Mouse (Mus musculus) inflammation-experienced regulatory T-cells, adult 6 months (primary cell): ENCODE data around the gene Tenm2. TPM values are rescaled to one million over a fixed set of nuclear protein-coding genes. Genes with fewer than 3 reads are reported as not detected.

ENCODE experiments used
- ATAC-seq: one replicate; pipeline ENCODE4 v1.8.0; 2017
- polyA plus RNA-seq, 3 experiments: library from polyadenylated mRNA; unstranded; fragments of 100-300 nt; shearing (Covaris generic); gene quantifications; one replicate each; pipeline ENCODE4 v1.2.1; 2017

The Tenm2 gene
- polyA plus RNA-seq, 3 experiments from 2014 or later, result not detected

DNA sequence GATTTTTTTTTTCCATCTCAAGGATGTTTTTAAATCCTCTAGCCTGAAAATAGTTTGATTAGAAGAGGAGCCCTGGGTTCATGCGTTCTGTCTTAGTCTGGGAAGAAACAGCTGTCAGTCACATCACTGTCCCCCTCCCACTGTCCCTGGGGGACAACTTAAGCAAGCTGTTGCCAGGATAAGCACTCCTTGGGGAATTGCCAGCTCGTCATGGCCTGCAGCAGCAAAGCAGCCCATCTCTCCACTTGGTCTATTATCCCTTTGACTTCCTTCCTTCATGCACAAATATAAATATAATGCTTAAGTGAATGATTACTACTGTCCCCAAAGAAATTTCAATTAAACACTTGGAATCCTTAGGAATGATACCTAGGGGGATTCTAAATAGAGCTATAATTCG is 344.7 kb downstream of the Tenm2 start:
- no peak for ATAC-seq

DNA sequence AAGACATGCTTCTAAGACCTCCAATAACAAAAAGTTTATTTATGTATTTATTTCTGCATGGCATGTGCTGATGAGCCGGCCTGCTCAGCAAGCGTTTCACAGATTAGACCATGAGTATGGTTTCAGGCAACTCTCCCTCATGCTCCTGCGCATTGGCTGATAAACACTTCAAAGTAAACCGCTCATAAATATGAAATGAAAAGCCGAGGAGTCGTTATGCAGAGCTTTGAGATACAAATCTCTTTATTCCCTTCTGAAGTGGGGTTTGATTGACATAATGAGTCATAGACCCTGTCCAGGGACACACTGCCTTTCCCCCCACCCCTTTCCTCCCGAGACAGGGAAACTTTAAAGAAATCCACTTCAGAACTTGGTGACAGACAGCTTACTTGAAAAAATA is 348.3 kb downstream of the Tenm2 start:
- ATAC-seq, result no peak

DNA sequence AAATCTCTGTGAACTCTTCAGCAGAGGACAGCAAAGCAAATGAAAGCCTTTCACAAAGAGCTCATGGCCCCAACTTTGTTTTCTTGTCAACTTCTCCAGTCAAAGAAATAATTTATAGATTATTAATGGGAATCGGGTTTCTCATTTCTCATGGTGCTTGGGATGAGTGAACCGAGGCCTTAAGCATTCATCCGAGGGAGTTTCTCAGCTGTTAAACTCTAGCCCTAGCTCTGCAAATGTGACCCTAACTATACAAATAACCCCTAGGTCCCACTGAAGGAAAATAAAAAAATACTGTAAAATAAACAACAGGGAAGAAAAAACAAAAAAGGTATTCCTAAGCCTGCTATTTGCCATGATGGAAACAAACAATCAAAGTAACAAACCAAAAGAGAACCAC is 349.6 kb downstream of the Tenm2 start:
- no peak for ATAC-seq

DNA sequence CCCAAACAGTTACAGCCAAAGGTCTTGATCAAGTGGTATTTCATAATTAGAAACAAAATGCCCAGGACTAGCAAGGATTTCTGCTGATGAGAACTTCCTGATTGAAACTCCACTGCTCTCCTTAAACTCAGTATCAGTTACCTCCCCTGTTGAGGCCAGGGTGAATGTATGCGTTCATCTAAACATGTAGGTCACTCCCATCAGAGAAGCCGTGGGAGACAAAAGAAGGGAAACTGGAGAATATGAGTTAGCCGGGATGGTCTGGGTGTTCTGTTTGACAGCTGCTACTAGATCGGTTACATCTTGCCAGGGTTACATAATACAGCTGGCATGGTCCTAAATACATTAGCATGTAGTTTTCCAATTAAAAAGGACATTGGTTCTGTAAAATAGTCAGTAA is 362.8 kb downstream of the Tenm2 start:
- ATAC-seq, result no peak

DNA sequence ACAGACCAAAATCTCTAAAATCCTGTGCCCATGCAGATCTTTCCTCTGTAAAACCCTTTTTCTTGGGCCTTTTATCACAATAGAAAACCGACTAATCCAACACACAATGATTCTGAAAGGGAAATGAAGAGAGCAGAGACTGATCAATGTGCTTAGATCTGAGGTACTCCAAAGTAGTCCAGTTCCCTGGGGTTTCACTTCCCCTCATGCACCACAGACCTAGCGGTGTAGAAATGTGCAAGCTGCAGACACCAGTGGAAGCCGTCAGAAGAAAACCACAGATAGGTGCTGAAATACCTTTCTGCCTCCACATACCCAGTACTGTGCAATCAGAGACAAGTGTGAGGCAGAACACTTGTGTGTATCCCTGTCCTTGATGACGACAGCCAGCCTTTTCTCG is 365.2 kb downstream of the Tenm2 start:
- no peak for ATAC-seq

DNA sequence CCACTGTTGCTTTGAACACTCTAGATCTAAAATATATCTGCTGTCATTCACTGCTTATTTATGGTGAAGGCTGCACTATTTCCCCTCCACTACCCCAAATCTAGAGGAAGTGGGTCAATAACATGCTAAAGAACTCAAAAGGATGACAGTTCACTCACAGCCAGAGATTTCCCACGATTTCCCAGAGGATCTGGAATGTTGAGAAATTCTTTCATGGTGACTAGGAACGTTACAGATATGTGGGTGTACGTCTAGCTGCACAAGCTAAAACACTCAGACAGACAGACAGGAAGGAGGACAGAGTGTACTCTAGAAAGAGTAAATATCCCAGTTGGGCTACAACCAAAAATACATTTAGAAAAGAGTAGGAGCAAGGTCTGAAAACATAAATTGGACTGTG is 384.1 kb downstream of the Tenm2 start:
- ATAC-seq, result no peak

DNA sequence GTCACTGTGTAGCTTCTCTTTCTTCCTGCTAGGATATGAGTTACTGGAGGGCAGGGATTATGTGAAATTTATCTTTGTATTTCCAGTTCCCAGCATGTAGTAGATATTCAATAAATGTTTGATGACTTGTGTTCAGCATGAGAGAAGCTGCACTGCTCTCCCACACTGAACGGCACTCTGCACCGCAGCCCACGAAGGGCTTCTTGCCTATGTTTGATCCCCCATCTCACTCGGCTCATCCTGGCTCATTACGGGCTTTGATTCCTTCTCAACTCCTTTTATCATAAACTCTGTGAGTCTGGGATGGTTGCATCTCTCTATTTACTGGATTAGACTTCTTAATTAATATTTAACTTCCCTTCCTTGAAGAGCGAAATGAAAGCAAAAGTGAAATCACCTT is 388.3 kb downstream of the Tenm2 start:
- no peak for ATAC-seq

DNA sequence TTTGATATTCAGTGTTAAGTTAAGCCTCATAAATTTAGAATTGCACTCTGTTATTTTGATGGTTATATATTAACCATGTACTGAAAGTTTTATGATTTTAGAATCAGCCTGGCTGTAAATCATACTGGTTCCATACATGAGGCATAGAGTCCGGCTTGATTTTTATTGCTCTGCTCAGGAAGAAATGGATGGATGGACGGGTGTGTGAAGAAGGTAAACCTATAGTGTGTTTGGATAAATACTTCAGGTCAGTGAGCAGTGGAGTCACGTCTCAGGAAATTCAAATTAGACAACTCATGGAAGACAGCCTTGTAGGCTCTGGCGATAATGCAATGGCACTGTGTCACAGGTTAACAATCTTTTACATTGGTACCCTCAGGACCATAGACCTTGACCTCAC is 402.9 kb downstream of the Tenm2 start:
- ATAC-seq, result no peak

DNA sequence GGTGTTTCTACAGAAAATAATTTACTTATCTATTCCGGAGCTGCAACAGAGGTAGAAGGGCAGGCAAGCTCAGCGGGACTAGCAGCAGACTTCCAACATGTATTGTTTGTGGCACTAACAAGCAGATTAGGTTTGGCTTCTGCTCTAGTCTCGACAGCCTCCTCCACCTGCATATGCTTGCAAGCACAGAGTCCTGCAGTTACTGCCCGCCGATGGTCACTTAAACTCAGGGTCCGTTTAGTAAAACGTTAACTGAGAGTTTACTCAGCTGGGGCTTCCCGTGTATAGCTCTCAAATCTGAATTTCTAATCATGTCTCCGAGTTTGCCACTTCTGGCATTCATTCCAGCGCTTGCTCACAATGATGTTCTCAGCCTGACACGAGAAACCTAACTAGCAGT is 404.3 kb downstream of the Tenm2 start:
- ATAC-seq, result no peak

DNA sequence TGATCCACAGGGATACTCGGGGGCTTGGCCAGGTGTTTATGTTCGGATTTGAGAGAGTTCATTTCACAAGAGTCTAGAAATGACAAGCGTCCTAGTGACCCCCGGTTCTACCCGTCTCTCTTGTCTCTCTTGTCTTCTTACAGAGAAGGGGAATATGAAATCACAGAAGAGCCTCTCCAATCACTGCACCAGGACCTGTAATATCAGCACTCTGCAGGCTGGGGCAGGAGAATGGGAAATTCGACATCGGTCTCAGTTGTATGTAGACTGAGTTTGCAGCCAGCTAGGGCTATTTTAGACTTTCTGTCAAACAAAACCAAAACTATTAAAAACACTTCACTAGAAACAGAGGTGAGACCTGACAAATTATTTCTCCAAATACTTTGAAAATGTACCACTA is 411.1 kb downstream of the Tenm2 start:
- ATAC-seq, result no peak

DNA sequence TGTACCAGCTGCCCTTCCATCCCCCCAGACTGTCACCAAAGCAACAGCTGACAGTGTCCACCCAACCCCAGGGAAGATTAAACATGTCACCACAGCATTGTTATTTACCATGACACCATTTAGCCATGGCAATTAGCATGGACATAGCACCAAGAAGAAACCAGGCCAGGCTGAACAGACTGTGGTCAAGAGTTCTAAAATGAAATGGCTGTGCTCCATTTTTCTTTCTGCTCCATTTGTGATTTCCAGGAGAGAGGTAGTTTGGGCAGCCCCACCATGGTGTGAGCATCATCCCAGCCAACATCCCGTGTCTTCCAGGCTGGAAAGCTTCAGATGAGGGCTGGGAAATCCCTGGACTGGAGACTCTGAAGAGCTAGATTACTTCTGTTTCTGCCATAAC is 431.1 kb downstream of the Tenm2 start:
- ATAC-seq, result no peak

DNA sequence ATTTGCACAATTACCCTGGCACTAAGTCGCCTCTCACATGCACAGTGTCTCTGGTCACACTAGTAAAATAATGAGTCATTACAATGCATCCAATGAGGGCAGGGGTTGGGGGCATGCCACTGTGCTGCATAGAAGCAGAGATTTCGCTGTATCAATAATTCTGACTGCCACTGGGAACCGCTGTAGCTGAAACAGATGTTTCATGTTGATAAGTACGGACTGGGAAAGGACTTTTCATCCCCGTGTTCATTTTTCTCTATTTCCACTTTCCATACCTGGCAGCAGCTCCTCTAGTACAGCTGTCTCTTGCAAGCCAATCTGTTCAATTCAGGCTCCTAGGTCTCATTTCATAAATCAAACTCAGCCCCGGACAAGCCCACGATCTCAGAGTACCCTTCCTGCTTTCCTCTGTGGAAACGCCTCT is 433.5 kb downstream of the Tenm2 start:
- ATAC-seq, result no peak

DNA sequence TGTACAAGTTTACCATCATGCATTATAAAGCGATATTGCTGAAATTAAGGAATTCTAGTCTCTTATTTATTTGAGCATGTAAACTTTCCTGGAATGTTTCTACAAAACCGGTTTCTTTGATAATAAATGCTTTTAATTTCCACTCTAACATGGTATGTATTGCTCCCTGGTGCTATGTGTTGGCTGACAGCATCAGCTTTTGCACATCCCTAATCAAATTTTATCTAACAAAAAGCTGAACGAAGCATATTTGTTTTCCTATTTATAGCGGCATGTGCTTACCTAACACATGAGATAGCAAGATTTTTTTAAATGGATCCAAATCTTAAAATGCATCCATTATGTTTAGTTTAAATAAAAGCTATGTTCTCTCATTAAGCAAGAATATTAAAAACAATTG is 434.1 kb downstream of the Tenm2 start:
- ATAC-seq, result no peak

DNA sequence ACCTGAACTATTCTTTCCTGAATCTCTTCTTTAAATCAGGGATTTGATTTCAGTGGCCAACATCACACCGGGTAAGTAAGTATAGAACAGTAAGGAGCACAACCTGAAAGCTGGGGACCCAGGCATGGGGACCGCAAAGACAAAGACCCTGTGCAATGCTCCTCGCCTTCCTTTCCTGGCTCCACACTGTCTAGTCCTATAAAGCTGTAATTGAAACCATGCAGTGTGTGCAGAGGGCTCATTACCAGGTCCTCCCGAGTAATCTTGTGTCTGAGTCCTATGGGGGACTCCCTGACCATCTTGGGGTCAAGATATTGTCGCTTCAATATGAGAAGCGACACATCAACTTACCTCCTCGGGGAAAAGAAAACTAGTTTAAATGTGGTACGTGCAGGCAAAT is 436.4 kb downstream of the Tenm2 start:
- no peak for ATAC-seq

DNA sequence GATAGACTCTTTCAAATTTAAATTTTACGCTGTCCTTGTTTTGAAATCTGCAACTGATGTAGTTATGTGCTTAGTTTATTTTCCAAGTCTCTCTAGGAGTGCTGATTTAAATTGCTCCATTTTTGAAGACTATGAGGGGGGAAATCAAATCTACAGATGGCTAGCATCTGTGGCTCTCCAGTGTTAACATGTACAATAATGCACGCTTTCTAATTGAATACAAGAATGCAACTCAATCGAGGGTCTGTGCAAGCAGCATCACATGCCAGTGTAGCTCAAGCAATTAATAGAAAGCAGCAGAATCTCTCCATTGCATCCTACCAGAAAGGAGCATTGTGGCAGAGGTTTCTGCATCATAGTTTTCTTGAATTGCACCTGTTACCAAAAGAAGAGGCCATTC is 477.8 kb downstream of the Tenm2 start:
- no peak for ATAC-seq

DNA sequence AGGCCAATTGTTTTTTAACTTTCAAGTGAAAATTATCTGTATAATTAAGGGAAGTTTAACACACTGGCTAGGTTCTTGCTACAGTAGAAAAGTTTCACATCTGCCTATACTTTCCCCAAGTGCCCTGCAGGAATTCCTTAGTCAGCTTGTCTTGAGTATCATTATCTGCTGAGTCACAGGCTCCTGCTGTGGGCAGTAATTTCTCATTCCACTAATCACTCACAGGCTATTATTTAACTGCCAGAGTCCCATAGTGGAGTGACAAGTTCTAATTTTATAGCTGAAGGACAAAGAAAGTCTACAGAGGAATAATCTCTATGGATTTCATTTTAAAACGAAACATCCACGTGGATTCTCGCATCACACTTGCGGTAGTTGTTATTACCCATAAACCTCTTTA is 489.5 kb downstream of the Tenm2 start:
- ATAC-seq, result no peak

DNA sequence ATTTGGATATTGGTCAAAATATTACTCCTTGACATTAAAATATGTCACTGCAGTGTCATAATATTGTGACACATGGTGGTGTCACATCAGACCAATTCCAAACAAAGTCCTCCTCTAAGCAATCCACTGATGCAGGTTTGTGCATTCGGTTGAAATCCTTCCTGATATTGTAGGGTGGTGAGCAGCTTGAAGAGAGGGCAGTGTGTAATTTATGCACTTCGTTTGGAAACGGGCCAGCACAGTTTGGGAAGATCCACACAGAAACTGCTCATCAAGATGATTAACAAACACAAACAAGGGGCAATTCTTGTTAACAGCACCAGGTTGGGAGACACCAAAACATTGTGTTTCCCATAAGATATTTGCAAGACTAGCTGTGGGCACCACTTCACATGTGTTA is 508.0 kb downstream of the Tenm2 start:
- ATAC-seq, result no peak

DNA sequence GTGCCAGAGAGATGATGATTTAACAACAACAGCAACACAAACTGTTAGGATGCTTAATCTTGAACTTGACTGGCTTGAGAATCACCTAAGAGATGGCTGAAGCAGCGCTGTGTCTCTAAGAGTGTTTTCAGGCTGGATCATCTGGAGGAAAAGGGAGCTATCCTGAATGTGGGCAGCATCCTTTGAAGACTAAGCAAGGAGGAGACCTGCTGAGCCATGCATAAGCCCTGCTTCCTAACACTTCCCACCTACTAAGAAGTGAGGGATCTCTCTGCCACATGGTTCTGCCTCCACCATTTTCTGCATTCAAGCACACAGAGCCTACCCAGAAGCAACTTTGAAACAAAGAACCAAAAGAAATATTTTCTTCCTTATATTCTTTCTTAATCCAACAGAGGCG is 532.9 kb downstream of the Tenm2 start:
- ATAC-seq, result no peak

DNA sequence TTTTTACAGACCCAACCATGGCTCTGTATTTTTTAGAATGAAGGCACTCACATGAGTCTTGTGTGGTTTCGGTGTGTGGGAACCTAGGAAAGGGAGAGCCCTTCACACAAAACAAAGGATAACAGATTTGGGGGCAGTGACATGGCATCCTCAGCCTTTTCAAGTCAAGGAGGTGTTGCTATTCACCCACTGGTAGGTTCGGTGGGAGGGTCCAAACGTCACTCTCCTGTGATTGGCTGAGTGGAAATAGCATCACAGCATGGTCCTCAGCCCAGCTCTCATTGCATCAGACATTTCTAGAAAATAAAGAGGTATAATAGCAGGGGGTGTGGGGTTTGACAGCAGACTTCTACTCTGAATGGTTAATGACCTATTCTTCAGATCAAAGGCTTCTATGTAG is 534.8 kb downstream of the Tenm2 start:
- ATAC-seq, result no peak

DNA sequence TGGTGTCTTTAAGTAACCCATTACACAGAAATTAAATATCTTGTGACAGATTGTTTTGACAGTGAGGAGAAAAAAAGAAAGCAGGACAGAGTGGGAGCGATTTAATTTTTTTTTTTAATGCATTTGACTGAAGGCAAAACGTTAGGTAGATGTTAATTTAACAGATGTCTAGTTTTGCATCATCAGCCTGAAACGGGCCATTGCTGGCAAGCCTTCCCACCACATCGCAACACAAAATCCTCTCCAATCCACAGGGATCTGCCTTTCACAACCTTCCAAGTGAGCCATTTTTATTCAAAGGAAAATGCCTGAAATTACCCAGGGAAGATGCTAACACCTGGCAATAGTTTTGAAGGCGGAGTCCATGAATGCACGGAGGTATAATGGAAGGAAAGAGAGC is 535.6 kb downstream of the Tenm2 start:
- no peak for ATAC-seq

DNA sequence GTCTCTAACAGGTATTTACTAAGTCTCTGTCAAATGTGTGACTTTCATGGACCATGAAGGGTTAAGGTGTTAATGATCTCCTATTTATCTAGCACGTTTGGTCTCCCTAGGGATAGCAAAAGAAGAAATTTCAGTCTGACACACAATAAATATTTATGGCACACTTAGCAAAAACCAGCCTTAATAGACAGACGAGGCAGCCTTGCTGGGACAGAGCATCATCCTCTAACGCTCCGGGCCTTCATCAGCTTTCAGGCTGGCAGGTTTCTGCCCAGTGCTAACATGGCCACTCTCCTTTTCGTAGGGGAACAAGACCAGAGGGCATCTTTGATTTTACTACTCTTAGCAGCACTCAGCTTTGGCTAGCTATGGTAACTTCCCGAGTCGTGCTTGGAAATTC is 537.5 kb downstream of the Tenm2 start:
- ATAC-seq, result no peak

DNA sequence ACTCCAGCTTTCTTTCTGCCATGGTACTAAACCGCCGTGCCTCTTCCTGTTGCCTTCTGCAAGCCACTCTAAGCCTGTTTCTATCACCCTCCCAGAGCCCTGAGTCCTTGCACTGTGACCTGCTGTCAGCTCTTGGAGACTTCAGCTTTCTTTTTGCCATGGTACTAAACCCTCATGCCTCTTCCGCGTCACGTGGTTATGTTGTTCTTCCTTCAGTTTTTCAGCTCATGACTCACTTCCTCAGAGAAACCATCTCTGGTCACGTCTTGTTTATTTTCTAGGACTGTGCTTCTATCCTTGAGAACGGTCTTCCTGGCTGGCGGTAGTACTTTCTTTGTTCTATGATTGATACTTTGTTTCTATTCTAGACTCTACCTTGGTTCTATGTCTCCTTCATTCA is 537.9 kb downstream of the Tenm2 start:
- no peak for ATAC-seq

DNA sequence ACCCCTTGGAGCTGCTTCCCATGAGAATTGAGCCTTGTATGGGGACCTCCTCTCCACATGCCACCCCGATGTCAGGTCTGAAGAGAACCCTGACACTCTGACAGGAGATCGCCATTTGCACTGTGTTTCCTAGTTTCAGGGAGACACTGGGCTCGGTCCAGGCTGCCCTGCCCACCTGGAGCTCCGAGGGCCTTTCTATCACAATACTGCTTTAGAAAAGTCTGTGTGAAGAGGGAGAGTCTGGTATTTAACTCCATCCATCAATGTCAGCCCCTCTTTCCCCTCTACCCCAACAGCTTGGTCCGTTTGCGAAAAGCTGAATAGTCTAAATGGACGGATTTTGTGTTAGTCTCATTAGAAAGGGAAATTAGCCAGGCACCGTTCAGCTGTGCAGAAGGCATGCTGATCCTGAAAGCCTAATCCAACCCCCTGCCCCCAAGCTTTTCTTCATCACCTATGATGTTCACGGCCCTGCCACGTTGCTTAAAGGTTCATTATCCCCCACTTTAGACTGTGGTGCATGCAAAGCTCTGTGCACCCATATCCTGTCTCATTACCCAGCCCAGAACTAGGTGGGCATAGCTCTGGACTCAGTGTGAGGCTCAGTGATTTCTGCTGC is 538.6 kb downstream of the Tenm2 start:
- no peak for ATAC-seq

DNA sequence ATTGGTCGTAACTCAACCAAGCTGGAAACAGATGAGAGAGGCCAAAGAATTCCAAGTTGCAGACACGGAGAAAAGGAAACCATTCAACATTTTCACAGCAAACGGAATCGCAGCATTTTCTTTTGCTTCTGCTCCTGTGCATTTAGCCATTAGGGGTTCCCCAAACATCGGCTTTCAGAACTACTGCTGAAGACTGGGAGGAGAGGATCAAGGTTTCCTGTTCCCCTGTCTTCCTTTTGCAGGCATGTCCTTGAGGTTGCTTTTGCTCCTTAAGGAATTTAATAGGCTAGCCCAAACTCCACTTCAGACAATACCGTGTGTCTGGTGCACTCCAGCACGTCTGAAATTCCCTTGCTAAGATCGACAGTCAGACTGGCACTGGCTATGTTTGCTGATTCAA is 541.0 kb downstream of the Tenm2 start:
- ATAC-seq, result no peak

DNA sequence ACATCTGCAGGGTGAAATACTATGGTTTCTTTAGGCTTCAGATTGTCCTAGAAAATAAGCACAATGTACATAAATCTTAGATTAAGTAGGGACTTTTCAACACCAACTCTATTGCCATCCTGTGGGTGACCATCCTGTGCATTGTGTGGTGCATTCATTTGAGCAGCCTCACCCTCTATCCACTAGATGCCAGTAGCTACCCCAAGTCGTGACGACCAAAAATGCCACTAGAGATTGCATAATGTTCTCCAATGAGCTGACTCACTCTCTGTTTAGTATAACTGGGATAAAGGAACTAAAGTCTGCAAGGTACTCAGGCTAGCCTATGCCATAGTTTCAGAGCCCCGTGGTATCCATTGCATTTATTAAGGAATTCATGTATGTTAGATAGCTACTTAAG is 543.1 kb downstream of the Tenm2 start:
- no peak for ATAC-seq

DNA sequence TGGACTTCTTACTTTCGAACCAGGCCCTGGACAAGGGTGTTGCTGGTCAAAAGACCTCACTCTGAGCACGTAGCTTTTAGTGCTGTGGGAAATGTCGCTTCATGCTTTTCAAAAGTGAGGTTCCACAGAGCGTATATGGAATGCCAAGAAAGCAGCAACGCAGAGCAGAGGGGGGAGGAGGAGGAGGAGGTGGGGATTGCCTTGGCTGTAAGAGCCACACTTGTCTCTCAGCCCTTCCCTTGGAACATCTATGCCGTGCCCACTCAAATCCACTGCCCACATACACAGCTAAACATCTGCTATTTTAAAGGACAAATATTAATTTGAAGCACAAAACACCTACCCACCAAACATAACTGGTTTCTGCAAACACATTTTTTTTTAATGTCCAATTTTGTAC is 544.9 kb downstream of the Tenm2 start:
- ATAC-seq, result no peak
